Mouse (Mus musculus) testis, adult 2 months (tissue): ENCODE results near the gene Aire.

Experiments used
- CTCF ChIP-seq: fragments of 200-500 bp; IDR thresholded peaks from 2 replicates; pipeline ENCODE4 v1.5.1; 2012; ENCODE audit warnings: low read depth, mild to moderate bottlenecking, inconsistent platforms, low read length, moderate library complexity; ENCODE audit not compliant: control insufficient read depth, insufficient read depth, insufficient replicate concordance
- POLR2A ChIP-seq: fragments of 200-500 bp; IDR thresholded peaks from 2 replicates; pipeline ENCODE4 v1.6.1; 2012; ENCODE audit warnings: low read depth, mild to moderate bottlenecking, inconsistent platforms, low read length, moderate library complexity; ENCODE audit not compliant: control insufficient read depth

GRCm38 (mm10) chr10:78049519-78050035 is 6.2 kb upstream of the Aire start:
- TF ChIP-seq CTCF (no peak), POLR2A (no peak)
